Mouse (Mus musculus) testis, adult 2 months (tissue): ENCODE results near the gene Serpinb11.

Source experiments
- CTCF ChIP-seq: fragments of 200-500 bp; IDR thresholded peaks from 2 replicates; pipeline ENCODE4 v1.5.1; 2012; ENCODE audit warnings: low read depth, mild to moderate bottlenecking, inconsistent platforms, low read length, moderate library complexity; ENCODE audit not compliant: control insufficient read depth, insufficient read depth, insufficient replicate concordance
- POLR2A ChIP-seq: fragments of 200-500 bp; IDR thresholded peaks from 2 replicates; pipeline ENCODE4 v1.6.1; 2012; ENCODE audit warnings: low read depth, mild to moderate bottlenecking, inconsistent platforms, low read length, moderate library complexity; ENCODE audit not compliant: control insufficient read depth

- TF ChIP-seq POLR2A: no peak
- no peak for TF ChIP-seq CTCF
These were observed 28.8 kb downstream of the Serpinb11 start for GRCm38 (mm10) chr1:107389753-107390152.
